Mouse (Mus musculus): ENCODE measurements at regions not wholly inside any gene's neighbourhood (a gene's known extent, or its start where the extent isn't known, plus 50 kb on each side); places are given as distances from the start of the nearest gene placed in this dataset.

GRCm38 (mm10) chr11:8061573-8061972 is 602.8 kb downstream of the Tns3 start:
- TF ChIP-seq CTCF (IDR thresholded peaks at IDR 0.05; ENCODE audit: extremely low read depth, insufficient read depth, low read length) (no peak), POLR2A (IDR thresholded peaks at IDR 0.05; ENCODE audit: extremely low read depth, insufficient read depth, low read length) (no peak)
